Comparison of ENCODE assay signal across 7 mouse cellular contexts in genomic region chr5:33722266-33723018, GRCm38 (mm10). TPM values are rescaled to one million over a fixed set of nuclear protein-coding genes. Genes with fewer than 3 reads are reported as not detected.
A peak's percentile ranks its signal among the peaks of the same experiment; 100 is the strongest.
DNase-seq lines count a peak whose midpoint lies in the region; ATAC-seq and TF ChIP-seq lines count a peak whose summit lies in the region.

No protein-coding gene starts in this region.

- ATAC-seq in forebrain, embryonic 13.5 days: peak; percentile 17; the same call in 1 of the 2 replicates
- ATAC-seq in limb, embryonic 15.5 days (ENCODE audit: insufficient number of reproducible peaks, low FRiP score, low TSS enrichment, low read depth): no peak
- ATAC-seq in stomach, embryonic 14.5 days (ENCODE audit: insufficient number of reproducible peaks, insufficient read depth, low FRiP score, low read depth): peak; percentile 0; the same call in 1 of the 2 replicates

- peaks cover 21% of the 10 kb centered on the region for H3K27me3 ChIP-seq in spleen, adult 2 months (ENCODE audit: control insufficient read depth, insufficient read depth, low read length)
- H3K27me3 ChIP-seq in forebrain, embryonic 13.5 days: peaks cover 41% of the 10 kb centered on the region
- peaks cover 31% of the 10 kb centered on the region for H3K27me3 ChIP-seq in limb, embryonic 15.5 days
- peaks cover 7% of the 10 kb centered on the region; the same call in 1 of the 2 replicates for H3K27me3 ChIP-seq in stomach, embryonic 14.5 days (ENCODE audit: control insufficient read depth, insufficient read depth, low read length)

- H3K4me3 ChIP-seq in spleen, adult 2 months (ENCODE audit: extremely low read depth, insufficient read depth, insufficient read length): peak overlapping the region; percentile 58
- peak overlapping the region; percentile 62 for H3K4me3 ChIP-seq in forebrain, embryonic 13.5 days
- peak overlapping the region; percentile 73 for H3K4me3 ChIP-seq in limb, embryonic 15.5 days
- H3K4me3 ChIP-seq in stomach, embryonic 14.5 days (ENCODE audit: low read depth, low read length): peak overlapping the region; percentile 79

- H3K9me3 ChIP-seq in forebrain, embryonic 13.5 days (replicated peaks): no peaks in the 10 kb centered on the region
- no peaks in the 10 kb centered on the region for H3K9me3 ChIP-seq in limb, embryonic 15.5 days
- H3K9me3 ChIP-seq in stomach, embryonic 14.5 days (ENCODE audit: control insufficient read depth, low read depth, low read length): no peaks in the 10 kb centered on the region

- no peak for TF ChIP-seq CTCF in spleen, adult 2 months (IDR thresholded peaks at IDR 0.05; ENCODE audit: extremely low read depth, insufficient read depth, insufficient read length, insufficient replicate concordance)

- no peaks in the 10 kb centered on the region for H3K36me3 ChIP-seq in spleen, adult 2 months (ENCODE audit: control insufficient read depth, insufficient read depth, low read length)
- H3K36me3 ChIP-seq in forebrain, embryonic 13.5 days (ENCODE audit: poor library complexity, severe bottlenecking): peaks cover 13% of the 10 kb centered on the region
- no peaks in the 10 kb centered on the region for H3K36me3 ChIP-seq in limb, embryonic 15.5 days
- H3K36me3 ChIP-seq in stomach, embryonic 14.5 days (ENCODE audit: control insufficient read depth, insufficient read depth, low read length): no peaks in the 10 kb centered on the region

- peaks cover 14% of the 10 kb centered on the region for H3K4me1 ChIP-seq in spleen, adult 2 months (ENCODE audit: control insufficient read depth, insufficient read depth, insufficient read length)
- peaks cover 61% of the 10 kb centered on the region for H3K4me1 ChIP-seq in forebrain, embryonic 13.5 days
- peaks cover 44% of the 10 kb centered on the region for H3K4me1 ChIP-seq in limb, embryonic 15.5 days
- peaks cover 22% of the 10 kb centered on the region; the same call in 1 of the 2 replicates for H3K4me1 ChIP-seq in stomach, embryonic 14.5 days (ENCODE audit: control insufficient read depth, insufficient read depth, low read length)

- 1% methylated on average over 53 of the region's 53 CpGs for WGBS in spleen, adult 2 months
- under 1% methylated on average over 53 of the region's 53 CpGs for WGBS in forebrain, embryonic 13.5 days
- WGBS in limb, embryonic 15.5 days: under 1% methylated on average over 51 of the region's 53 CpGs
- WGBS in stomach, embryonic 14.5 days: 1% methylated on average over 52 of the region's 53 CpGs

- TF ChIP-seq POLR2A in spleen, adult 2 months (IDR thresholded peaks at IDR 0.05; ENCODE audit: low read depth, low read length): no peak

- peak overlapping the region; percentile 84 for H3K4me2 ChIP-seq in forebrain, embryonic 13.5 days
- peak overlapping the region; percentile 97 for H3K4me2 ChIP-seq in limb, embryonic 15.5 days
- peak overlapping the region; percentile 99 for H3K4me2 ChIP-seq in stomach, embryonic 14.5 days (replicated peaks; ENCODE audit: low read depth, low read length)

- no peak for DNase-seq in spleen, adult 2 months (ENCODE audit: low read depth in 1 of 2, low spot score in 2 of 2)
- DNase-seq in spleen, postnatal 36 days (ENCODE audit: low spot score in 2 of 2): no peak
- no peak for DNase-seq in gastrocnemius, postnatal 4 days (ENCODE audit: low spot score in 2 of 2)
- no peak for DNase-seq in left cerebral cortex, adult 11 months (ENCODE audit: low spot score)

- no peak overlapping the region for H3K27ac ChIP-seq in spleen, adult 2 months (ENCODE audit: insufficient read depth, low read length)
- H3K27ac ChIP-seq in forebrain, embryonic 13.5 days: peak overlapping the region; percentile 91
- peak overlapping the region; percentile 86 for H3K27ac ChIP-seq in limb, embryonic 15.5 days
- H3K27ac ChIP-seq in stomach, embryonic 14.5 days (ENCODE audit: low read length): peak overlapping the region; percentile 79

- peak overlapping the region; percentile 89 for H3K9ac ChIP-seq in forebrain, embryonic 13.5 days
- peak overlapping the region; percentile 71 for H3K9ac ChIP-seq in limb, embryonic 15.5 days
- peak overlapping the region; percentile 69 for H3K9ac ChIP-seq in stomach, embryonic 14.5 days (replicated peaks; ENCODE audit: low read depth, low read length)

RNA-seq across cellular contexts. Expression of gene Fgfr3, which starts 1.0 kb away (rescaled TPM):
- 29.6 and 34.0 TPM in 2 replicates for polyA plus RNA-seq in spleen, adult 2 months (2012; rRNA removed)
- polyA plus RNA-seq in forebrain, embryonic 13.5 days (2015; fragmentation: Nextera tagmentation; extraction: Ambion mirVana): 59.5 and 81.3 TPM in 2 replicates
- 33.5 and 37.1 TPM in 2 replicates for polyA plus RNA-seq in limb, embryonic 15.5 days (2015; fragmentation: Nextera tagmentation; extraction: Ambion mirVana)
- 23.5 and 27.2 TPM in 2 replicates for polyA plus RNA-seq in stomach, embryonic 14.5 days (2014; fragmentation: Nextera tagmentation; extraction: Ambion mirVana)
- 1 to 10 TPM; 2.2 to 2.6 TPM for total RNA-seq in gastrocnemius, postnatal 4 days (2021)
